Mouse (Mus musculus) neutrophil, adult 83 days (primary cell): ENCODE results near the gene Ambn. TPM values are rescaled to one million over a fixed set of nuclear protein-coding genes. Genes with fewer than 3 reads are reported as not detected.

ENCODE experiments used
- total RNA-seq, 2 experiments: library from RNA; stranded (reverse); gene quantifications; one replicate each; pipeline ENCODE4 v1.2.4; 2023

The Ambn gene
- total RNA-seq: not detected

DNA sequence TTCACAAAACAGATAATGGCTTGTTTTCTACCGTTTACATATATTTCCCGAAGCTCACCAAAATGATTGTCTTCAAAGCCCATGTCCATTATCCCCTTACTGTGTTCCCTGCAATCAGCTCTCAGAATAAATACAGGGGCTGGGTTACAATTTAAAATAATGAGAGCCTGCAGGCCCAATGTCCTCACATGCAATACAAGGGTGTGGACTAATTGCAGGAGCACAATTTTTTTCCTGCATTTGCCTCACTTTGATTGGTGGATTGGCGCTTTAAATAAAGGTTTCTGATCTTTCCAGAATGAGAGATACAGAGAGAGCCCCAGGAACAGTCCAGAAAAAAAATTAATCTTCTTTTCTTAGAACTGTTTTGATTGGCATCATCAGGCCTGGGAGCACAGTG, at the start of gene Ambn:
Gene Ambn (plus strand): TSS at position 301 of the 400 bp plus-strand sequence.

DNA sequence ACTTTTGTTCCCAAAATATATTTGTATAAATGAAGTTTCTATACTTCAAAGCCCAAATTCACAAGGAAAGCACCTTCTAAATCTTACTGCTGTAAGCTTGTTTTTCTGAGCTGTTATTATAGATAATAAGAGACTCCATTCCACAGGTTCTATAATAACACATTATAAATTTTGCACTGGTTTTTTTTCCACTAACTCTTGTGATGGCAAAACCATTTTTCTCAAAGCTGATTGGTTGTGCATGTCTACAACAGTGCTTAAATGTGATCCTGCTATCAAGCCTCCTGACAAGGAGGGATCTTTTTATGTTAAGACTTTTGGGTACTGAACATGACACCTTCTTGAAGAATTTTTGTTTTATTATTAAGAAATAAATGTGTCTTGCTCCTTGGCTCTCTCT, 31.9 kb downstream of the Ambn start, which contains the start of gene Enam:
Gene Enam (plus strand): TSS at position 301 of the 400 bp plus-strand sequence.

Other genes starting within 250 kb of the Ambn start
- gene Gm7714, start 187.1 kb upstream of the Ambn start, total RNA-seq: not detected
- gene Prol1, start 138.7 kb upstream of the Ambn start, total RNA-seq: not detected
- gene Amtn, start 79.9 kb upstream of the Ambn start, total RNA-seq: not detected
- not detected for gene Enam, start 32.0 kb downstream of the Ambn start, total RNA-seq
- 10 to 100 TPM; 20.4 to 56.6 TPM for gene Jchain, start 71.9 kb downstream of the Ambn start, total RNA-seq
- gene Utp3, start 98.5 kb downstream of the Ambn start, total RNA-seq: 10 to 100 TPM; 25.8 to 27.8 TPM
- 1 to 10 TPM; 7.3 to 8.2 TPM for gene Rufy3, start 109.0 kb downstream of the Ambn start, total RNA-seq
- 10 to 100 TPM; 29.3 to 31.9 TPM for gene Grsf1, start 220.2 kb downstream of the Ambn start, total RNA-seq